Comparison of ENCODE assay signal across 12 mouse cellular contexts in the genomic region with DNA sequence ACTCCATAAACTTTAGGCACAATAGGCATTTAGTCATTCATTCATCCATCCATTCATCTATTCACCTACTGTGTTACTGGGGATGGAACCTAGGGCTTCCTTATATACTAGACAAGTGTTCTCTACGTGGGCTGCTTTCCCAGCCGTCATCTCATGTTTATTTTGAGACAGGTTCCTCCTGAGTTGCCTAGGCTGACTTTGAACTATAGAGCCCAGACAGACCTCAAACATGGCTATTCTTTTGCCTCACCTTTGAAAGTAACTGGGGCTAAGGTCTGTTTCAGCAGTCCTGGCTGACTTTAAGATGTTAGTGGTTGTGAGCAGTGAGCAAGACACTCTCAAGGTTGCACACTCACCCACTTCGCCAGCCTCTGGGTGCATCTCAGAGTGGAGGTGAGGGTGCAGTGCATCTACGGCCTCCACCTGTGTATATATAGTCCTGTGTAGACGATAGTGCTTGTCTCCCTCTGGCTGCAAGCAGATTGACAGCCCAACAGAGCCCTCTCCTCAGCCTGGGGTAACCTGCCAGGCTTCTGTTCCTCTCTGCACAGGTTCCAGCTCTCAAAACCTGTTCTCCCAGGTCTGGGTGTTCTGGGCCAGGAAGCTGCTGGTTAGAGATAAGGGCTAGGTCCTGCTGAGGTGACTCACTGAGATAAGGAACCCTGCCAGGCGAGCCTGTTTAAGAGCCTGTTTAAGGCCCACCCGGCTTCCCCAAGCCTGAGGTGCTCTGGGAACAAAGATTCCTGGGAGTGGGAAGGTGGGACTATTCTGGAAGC. TPM values are rescaled to one million over a fixed set of nuclear protein-coding genes. Genes with fewer than 3 reads are reported as not detected.
DNase-seq lines count a peak whose midpoint lies in the region; ATAC-seq and TF ChIP-seq lines count a peak whose summit lies in the region.
"Had no signal": no experiment of that assay in that cellular context is flagged by ENCODE, and none has a peak within 500 bp of the region (broad histone marks: within the 10 kb centered on the region; RNA-seq: fewer than 3 reads in every experiment).

No protein-coding gene starts in this region.

- H3K9ac ChIP-seq in liver, embryonic 13.5 days = peak overlapping the region; percentile 76
- no peak overlapping the region for H3K9ac ChIP-seq in hindbrain, embryonic 12.5 days
- H3K9ac ChIP-seq: midbrain, embryonic 12.5 days had no signal

- peaks cover 26% of the 10 kb centered on the region for H3K4me1 ChIP-seq in heart, embryonic 10.5 days
- peaks cover 96% of the 10 kb centered on the region for H3K4me1 ChIP-seq in liver, embryonic 13.5 days (replicated peaks)
- peaks cover 18% of the 10 kb centered on the region for H3K4me1 ChIP-seq in small intestine, adult 2 months (ENCODE audit: control insufficient read depth, insufficient read depth, insufficient read length, low read length)
- H3K4me1 ChIP-seq in hindbrain, embryonic 12.5 days = peaks cover 6% of the 10 kb centered on the region; the same call in 1 of the 2 replicates
- H3K4me1 ChIP-seq: midbrain, embryonic 12.5 days had no signal

- no peak for TF ChIP-seq CTCF in small intestine, adult 2 months (IDR thresholded peaks at IDR 0.05; ENCODE audit: extremely low read depth, insufficient read length, insufficient replicate concordance, low read depth, low read length)

- intact Hi-C loops in heart, postnatal 10 days (cut with DNase I) = loop anchor here (5.0 kb wide), 1 partner anchor 38 kb away; no protein-coding TSS in a partner anchor

- H3K36me3 ChIP-seq in heart, embryonic 10.5 days = no peaks in the 10 kb centered on the region
- peaks cover 67% of the 10 kb centered on the region for H3K36me3 ChIP-seq in liver, embryonic 13.5 days
- H3K36me3 ChIP-seq in small intestine, adult 2 months (ENCODE audit: control insufficient read depth, insufficient read depth, low read length) = 0 out of 2 replicates have a peak, but pooled peaks cover 2% of the 10 kb centered on the region
- H3K36me3 ChIP-seq in hindbrain, embryonic 12.5 days = peaks cover 3% of the 10 kb centered on the region; the same call in 1 of the 2 replicates

- 41% methylated on average over 7 of the region's 7 CpGs for WGBS in heart, embryonic 10.5 days
- 20% methylated on average over 7 of the region's 7 CpGs for WGBS in liver, embryonic 13.5 days (ENCODE audit: insufficient replicate concordance)
- 25% methylated on average over 7 of the region's 7 CpGs for WGBS in small intestine, adult 2 months
- WGBS in hindbrain, embryonic 12.5 days = 80% methylated on average over 7 of the region's 7 CpGs

- TF ChIP-seq POLR2A in small intestine, adult 2 months (IDR thresholded peaks at IDR 0.05; ENCODE audit: low read depth, low read length) = no peak

- H3K27me3 ChIP-seq in heart, embryonic 10.5 days (ENCODE audit: insufficient read depth, poor library complexity, severe bottlenecking) = no peaks in the 10 kb centered on the region
- H3K27me3 ChIP-seq in liver, embryonic 13.5 days = no peaks in the 10 kb centered on the region
- no peaks in the 10 kb centered on the region for H3K27me3 ChIP-seq in small intestine, adult 2 months (ENCODE audit: control insufficient read depth, insufficient read depth, low read length)
- no peaks in the 10 kb centered on the region for H3K27me3 ChIP-seq in hindbrain, embryonic 12.5 days
- H3K27me3 ChIP-seq: midbrain, embryonic 12.5 days had no signal

- H3K4me2 ChIP-seq in liver, embryonic 13.5 days = peak overlapping the region; percentile 62
- H3K4me2 ChIP-seq in hindbrain, embryonic 12.5 days (replicated peaks) = no peak overlapping the region
- H3K4me2 ChIP-seq: midbrain, embryonic 12.5 days had no signal

- peak overlapping the region; percentile 31; the same call in 1 of the 2 replicates for H3K27ac ChIP-seq in heart, embryonic 10.5 days
- H3K27ac ChIP-seq in liver, embryonic 13.5 days = peak overlapping the region; percentile 99
- peak overlapping the region; percentile 88 for H3K27ac ChIP-seq in small intestine, adult 2 months (ENCODE audit: insufficient read depth, low read depth, low read length)
- no peak overlapping the region for H3K27ac ChIP-seq in hindbrain, embryonic 12.5 days
- H3K27ac ChIP-seq: layer of hippocampus, adult 2 months; midbrain, embryonic 12.5 days had no signal

- H3K4me3 ChIP-seq in heart, embryonic 10.5 days = no peak overlapping the region
- H3K4me3 ChIP-seq in liver, embryonic 13.5 days (replicated peaks) = peak overlapping the region; percentile 38
- H3K4me3 ChIP-seq in small intestine, adult 2 months (ENCODE audit: low read depth, low read length) = no peak overlapping the region
- H3K4me3 ChIP-seq in hindbrain, embryonic 12.5 days = no peak overlapping the region
- H3K4me3 ChIP-seq: layer of hippocampus, adult 2 months; midbrain, embryonic 12.5 days had no signal

- peak; percentile 90 for DNase-seq in heart, embryonic 10.5 days (ENCODE audit: low spot score)
- DNase-seq in heart, postnatal 10 days = no peak
- DNase-seq in c-Kit-positive CD71-positive TER-119-negative erythroid progenitor cells, embryonic 14.5 days (ENCODE audit: low read depth) = peak; percentile 78
- DNase-seq in liver, embryonic 13.5 days = peak; percentile 87
- DNase-seq in embryo, embryonic 10.5 days (ENCODE audit: low spot score) = no peak
- no peak for DNase-seq in layer of hippocampus, postnatal 10 days (ENCODE audit: low spot score in 2 of 2)
- DNase-seq: cerebellum, postnatal 25 days; gastrocnemius, postnatal 36 days had no signal

- peak; percentile 93 for ATAC-seq in liver, embryonic 13.5 days (ENCODE audit: low read depth)
- ATAC-seq in hindbrain, embryonic 12.5 days (ENCODE audit: low FRiP score) = no peak

- no peaks in the 10 kb centered on the region for H3K9me3 ChIP-seq in heart, embryonic 10.5 days
- H3K9me3 ChIP-seq in liver, embryonic 13.5 days (replicated peaks) = no peaks in the 10 kb centered on the region
- no peaks in the 10 kb centered on the region for H3K9me3 ChIP-seq in hindbrain, embryonic 12.5 days (replicated peaks)
- H3K9me3 ChIP-seq: midbrain, embryonic 12.5 days had no signal

RNA-seq across cellular contexts. Expression of a gene that starts 32.3 kb away (rescaled TPM):
- polyA plus RNA-seq in heart, embryonic 10.5 days (2016; fragmentation: Nextera tagmentation; extraction: Ambion mirVana) = 16.3 and 17.3 TPM in 2 replicates
- 10 to 100 TPM; 37.0 to 37.2 TPM for total RNA-seq in heart, postnatal 10 days (2021)
- polyA plus RNA-seq in liver, embryonic 13.5 days (2015; fragmentation: Nextera tagmentation; extraction: Ambion mirVana) = 42.2 and 44.2 TPM in 2 replicates
- 9.4 and 22.8 TPM in 2 replicates for polyA plus RNA-seq in small intestine, adult 2 months (2012; rRNA removed)
- 10 to 100 TPM; 38.9 to 41.7 TPM for total RNA-seq in layer of hippocampus, postnatal 10 days (2021)
- 32.5 and 34.8 TPM in 2 replicates for polyA plus RNA-seq in hindbrain, embryonic 12.5 days (2016; fragmentation: Nextera tagmentation; extraction: Ambion mirVana)

RNA-seq across cellular contexts. Expression of a gene that starts 42.6 kb away (rescaled TPM):
- 32.3 and 36.9 TPM in 2 replicates for polyA plus RNA-seq in heart, embryonic 10.5 days (2016; fragmentation: Nextera tagmentation; extraction: Ambion mirVana)
- total RNA-seq in heart, postnatal 10 days (2021) = 10 to 100 TPM; 15.1 to 15.4 TPM
- polyA plus RNA-seq in liver, embryonic 13.5 days (2015; fragmentation: Nextera tagmentation; extraction: Ambion mirVana) = 19.3 and 21.1 TPM in 2 replicates
- polyA plus RNA-seq in small intestine, adult 2 months (2012; rRNA removed) = 6.9 and 10.9 TPM in 2 replicates
- total RNA-seq in layer of hippocampus, postnatal 10 days (2021) = 10 to 100 TPM; 31.3 to 32.0 TPM
- 29.2 and 29.8 TPM in 2 replicates for polyA plus RNA-seq in hindbrain, embryonic 12.5 days (2016; fragmentation: Nextera tagmentation; extraction: Ambion mirVana)

Comparison
In these comparisons a context has a peak if more than half of its experiments do, and no peak if none do; other contexts are left out.
1. DNase-seq: peak in heart, embryonic 10.5 days (single experiment), c-Kit-positive CD71-positive TER-119-negative erythroid progenitor cells, embryonic 14.5 days (single experiment) and liver, embryonic 13.5 days (single experiment); none in heart, postnatal 10 days (0 of 2), embryo, embryonic 10.5 days (single experiment) and layer of hippocampus, postnatal 10 days (0 of 2).